Mouse (Mus musculus): ENCODE measurements around the gene Samd4. TPM values are rescaled to one million over a fixed set of nuclear protein-coding genes. Genes with fewer than 3 reads are reported as not detected.

Samd4 gene
- polyA plus RNA-seq, 1 experiment: 17.6 TPM

DNA sequence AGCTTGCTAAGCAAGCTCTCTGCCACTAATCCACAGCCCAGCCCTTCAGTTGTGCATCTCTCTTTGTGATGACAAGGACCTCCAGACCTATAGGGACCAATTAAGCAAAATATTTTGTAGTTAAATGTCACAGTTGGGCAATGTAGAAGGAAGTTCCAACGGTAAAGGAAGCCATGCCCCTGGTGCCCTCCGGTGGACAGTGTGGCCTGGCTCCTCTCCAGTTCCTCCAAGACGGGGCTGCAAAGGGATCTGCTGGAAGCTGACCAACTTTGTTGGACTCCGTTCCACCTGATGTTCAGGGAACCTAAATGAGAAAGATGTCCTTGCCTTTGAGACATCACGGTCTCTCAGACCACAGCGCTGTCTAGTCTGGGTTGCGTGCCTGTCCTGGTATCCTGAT is 234.9 kb downstream of the Samd4 start:
- Histone ChIP-seq H3K27me3 (ENCODE audit: control insufficient read depth, insufficient read depth, low read length, poor library complexity, severe bottlenecking) (no peaks in the 10 kb centered on the region), H3K9me3 (replicated peaks; ENCODE audit: control insufficient read depth, insufficient read depth, low read length, poor library complexity, severe bottlenecking) (no peaks in the 10 kb centered on the region), H3K9ac (ENCODE audit: low read depth, poor library complexity, severe bottlenecking) (no peak overlapping the region), H3K4me3 (ENCODE audit: low read depth, low read length) (no peak overlapping the region), H3K36me3 (ENCODE audit: control insufficient read depth, insufficient read depth, low read length, poor library complexity, severe bottlenecking) (no peaks in the 10 kb centered on the region), H3K4me1 (ENCODE audit: control insufficient read depth, insufficient read depth, low read length) (no peaks in the 10 kb centered on the region), H3K27ac (ENCODE audit: insufficient read depth, low read length) (no peak overlapping the region)
- no peak for TF ChIP-seq CTCF (IDR thresholded peaks at IDR 0.05; ENCODE audit: low read depth, low read length)
- no peak for TF ChIP-seq POLR2A (IDR thresholded peaks at IDR 0.05; ENCODE audit: insufficient read depth, low read length)
- no peak for TF ChIP-seq EP300 (IDR thresholded peaks at IDR 0.05; ENCODE audit: insufficient read depth, low read depth, low read length)

DNA sequence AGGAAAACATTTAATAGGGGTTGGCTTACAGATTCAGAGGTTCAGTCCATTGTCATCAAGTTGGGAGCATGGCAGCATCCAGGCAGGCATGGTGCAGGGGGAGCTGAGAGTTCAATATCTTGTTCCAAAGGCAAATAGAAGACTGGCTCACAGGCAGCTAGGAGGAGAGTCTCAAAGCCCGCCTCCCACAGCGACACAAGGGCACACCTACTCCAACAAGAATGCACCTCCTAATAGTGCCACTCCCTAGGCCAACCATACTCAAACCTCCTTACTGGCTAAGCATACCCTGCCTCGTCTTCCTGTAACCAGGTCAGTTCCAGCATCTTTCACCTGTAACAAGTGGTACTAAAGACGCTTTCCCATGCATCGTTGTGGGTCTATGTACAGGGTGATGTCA is 245.3 kb downstream of the Samd4 start:
- no peaks in the 10 kb centered on the region for H3K36me3 ChIP-seq (ENCODE audit: control insufficient read depth, insufficient read depth, low read length, poor library complexity, severe bottlenecking)
- no peaks in the 10 kb centered on the region for H3K4me1 ChIP-seq (ENCODE audit: control insufficient read depth, insufficient read depth, low read length)
- no peak for TF ChIP-seq EP300 (IDR thresholded peaks at IDR 0.05; ENCODE audit: insufficient read depth, low read depth, low read length)
- no peak for TF ChIP-seq POLR2A (IDR thresholded peaks at IDR 0.05; ENCODE audit: insufficient read depth, low read length)
- no peak for TF ChIP-seq CTCF (IDR thresholded peaks at IDR 0.05; ENCODE audit: low read depth, low read length)

DNA sequence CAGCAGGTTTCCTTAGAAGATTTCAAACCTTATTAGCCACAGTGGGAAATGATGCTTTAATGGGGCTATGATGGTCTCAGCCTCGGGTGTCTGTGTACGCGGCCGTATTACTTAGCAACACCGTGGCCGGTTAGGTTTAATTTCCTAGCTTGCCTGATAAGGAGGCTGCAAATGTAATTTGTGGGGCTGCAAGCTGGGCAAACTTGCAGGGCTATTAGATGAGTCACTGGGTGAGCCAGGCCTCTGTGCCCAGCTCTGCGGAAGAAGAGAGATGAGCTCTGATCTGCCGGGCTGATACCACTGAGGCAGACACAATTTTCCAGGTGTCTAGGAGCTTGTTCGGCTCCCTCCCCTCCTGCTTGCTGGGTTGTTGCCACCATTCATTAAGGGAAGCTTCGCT is 251.3 kb downstream of the Samd4 start:
- Histone ChIP-seq H3K27ac (ENCODE audit: insufficient read depth, low read length) (no peak overlapping the region), H3K36me3 (ENCODE audit: control insufficient read depth, insufficient read depth, low read length, poor library complexity, severe bottlenecking) (no peaks in the 10 kb centered on the region), H3K4me1 (ENCODE audit: control insufficient read depth, insufficient read depth, low read length) (no peaks in the 10 kb centered on the region), H3K9me3 (replicated peaks; ENCODE audit: control insufficient read depth, insufficient read depth, low read length, poor library complexity, severe bottlenecking) (no peaks in the 10 kb centered on the region), H3K9ac (ENCODE audit: low read depth, poor library complexity, severe bottlenecking) (no peak overlapping the region), H3K27me3 (ENCODE audit: control insufficient read depth, insufficient read depth, low read length, poor library complexity, severe bottlenecking) (no peaks in the 10 kb centered on the region), H3K4me3 (ENCODE audit: low read depth, low read length) (no peak overlapping the region)
- TF ChIP-seq POLR2A (IDR thresholded peaks at IDR 0.05; ENCODE audit: insufficient read depth, low read length) (no peak), CTCF (IDR thresholded peaks at IDR 0.05; ENCODE audit: low read depth, low read length) (no peak), EP300 (IDR thresholded peaks at IDR 0.05; ENCODE audit: insufficient read depth, low read depth, low read length) (no peak)

More for the DNA sequence above, 245.3 kb downstream of the Samd4 start:
- H3K27ac ChIP-seq (ENCODE audit: insufficient read depth, low read length): no peak overlapping the region
- no peaks in the 10 kb centered on the region for H3K9me3 ChIP-seq (replicated peaks; ENCODE audit: control insufficient read depth, insufficient read depth, low read length, poor library complexity, severe bottlenecking)
- H3K4me3 ChIP-seq (ENCODE audit: low read depth, low read length): no peak overlapping the region
- no peaks in the 10 kb centered on the region for H3K27me3 ChIP-seq (ENCODE audit: control insufficient read depth, insufficient read depth, low read length, poor library complexity, severe bottlenecking)
- H3K9ac ChIP-seq (ENCODE audit: low read depth, poor library complexity, severe bottlenecking): no peak overlapping the region

DNA sequence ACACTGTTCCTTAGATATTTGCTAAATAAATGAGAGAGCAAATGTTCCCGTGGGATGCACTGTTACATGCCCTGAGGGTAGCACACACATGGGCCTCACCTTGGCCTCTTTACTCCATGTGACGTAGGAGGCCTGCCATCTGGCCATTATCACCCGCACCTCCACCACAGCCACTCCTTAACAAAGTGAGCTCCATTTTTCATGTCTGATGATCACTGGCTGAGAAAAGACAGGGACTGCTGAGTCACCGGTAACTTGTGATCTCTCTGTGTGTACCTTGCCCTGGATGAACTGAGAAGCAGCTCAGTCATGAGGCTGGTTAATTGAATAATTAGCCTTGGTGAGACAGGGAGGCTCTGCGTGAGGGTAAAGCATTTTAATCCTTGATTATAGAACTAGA is 254.0 kb downstream of the Samd4 start:
- Histone ChIP-seq H3K9ac (ENCODE audit: low read depth, poor library complexity, severe bottlenecking) (no peak overlapping the region), H3K4me3 (ENCODE audit: low read depth, low read length) (no peak overlapping the region), H3K9me3 (replicated peaks; ENCODE audit: control insufficient read depth, insufficient read depth, low read length, poor library complexity, severe bottlenecking) (no peaks in the 10 kb centered on the region), H3K4me1 (ENCODE audit: control insufficient read depth, insufficient read depth, low read length) (no peaks in the 10 kb centered on the region), H3K27me3 (ENCODE audit: control insufficient read depth, insufficient read depth, low read length, poor library complexity, severe bottlenecking) (no peaks in the 10 kb centered on the region), H3K36me3 (ENCODE audit: control insufficient read depth, insufficient read depth, low read length, poor library complexity, severe bottlenecking) (no peaks in the 10 kb centered on the region), H3K27ac (ENCODE audit: insufficient read depth, low read length) (no peak overlapping the region)
- TF ChIP-seq POLR2A (IDR thresholded peaks at IDR 0.05; ENCODE audit: insufficient read depth, low read length) (no peak), CTCF (IDR thresholded peaks at IDR 0.05; ENCODE audit: low read depth, low read length) (no peak), EP300 (IDR thresholded peaks at IDR 0.05; ENCODE audit: insufficient read depth, low read depth, low read length) (no peak)

DNA sequence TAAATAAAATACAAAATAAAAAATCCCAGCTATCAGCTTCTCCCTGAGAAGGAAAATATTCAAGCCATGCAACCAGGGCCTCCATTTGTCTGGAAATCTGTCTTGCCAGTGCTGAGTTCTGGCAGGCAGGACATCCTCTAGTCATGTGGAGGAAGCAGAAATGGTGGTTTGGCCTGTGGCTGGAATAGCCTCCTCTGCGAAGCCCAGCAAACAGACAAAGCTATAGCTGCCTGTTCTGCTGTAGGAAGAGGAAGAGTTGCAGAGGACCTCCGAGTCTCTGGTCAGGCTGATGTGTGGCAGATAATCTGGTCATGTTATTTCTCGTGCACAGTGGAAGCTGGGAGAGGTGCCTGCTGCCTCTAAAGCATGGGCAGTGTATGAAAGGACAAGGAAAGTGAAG is 256.2 kb downstream of the Samd4 start:
- TF ChIP-seq POLR2A (IDR thresholded peaks at IDR 0.05; ENCODE audit: insufficient read depth, low read length): no peak
- TF ChIP-seq EP300 (IDR thresholded peaks at IDR 0.05; ENCODE audit: insufficient read depth, low read depth, low read length): no peak
- TF ChIP-seq CTCF (IDR thresholded peaks at IDR 0.05; ENCODE audit: low read depth, low read length): no peak
- no peaks in the 10 kb centered on the region for H3K4me1 ChIP-seq (ENCODE audit: control insufficient read depth, insufficient read depth, low read length)
- H3K27ac ChIP-seq (ENCODE audit: insufficient read depth, low read length): no peak overlapping the region
- H3K9me3 ChIP-seq (replicated peaks; ENCODE audit: control insufficient read depth, insufficient read depth, low read length, poor library complexity, severe bottlenecking): no peaks in the 10 kb centered on the region
- no peak overlapping the region for H3K9ac ChIP-seq (ENCODE audit: low read depth, poor library complexity, severe bottlenecking)
- H3K27me3 ChIP-seq (ENCODE audit: control insufficient read depth, insufficient read depth, low read length, poor library complexity, severe bottlenecking): no peaks in the 10 kb centered on the region
- H3K4me3 ChIP-seq (ENCODE audit: low read depth, low read length): no peak overlapping the region
- no peaks in the 10 kb centered on the region for H3K36me3 ChIP-seq (ENCODE audit: control insufficient read depth, insufficient read depth, low read length, poor library complexity, severe bottlenecking)

DNA sequence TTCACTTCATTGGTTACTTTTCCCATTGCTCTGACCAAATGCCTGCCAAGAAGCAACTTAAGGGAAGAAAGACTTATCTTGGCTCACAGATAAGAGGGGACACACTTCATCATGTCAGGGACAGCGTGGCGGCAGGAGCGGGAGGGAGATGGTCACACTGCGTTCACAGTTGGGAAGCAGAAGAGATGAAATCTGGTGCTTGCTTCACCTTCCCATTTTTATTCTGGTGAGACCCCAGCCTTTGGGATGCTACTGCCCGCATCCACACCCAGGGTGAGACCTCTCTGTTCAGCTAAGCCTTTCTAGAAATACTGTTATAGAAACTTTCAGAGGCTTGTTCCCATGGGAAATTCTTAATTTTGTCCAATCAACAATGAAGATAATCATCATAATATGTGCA is 261.7 kb downstream of the Samd4 start:
- H3K27ac ChIP-seq (ENCODE audit: insufficient read depth, low read length): no peak overlapping the region
- no peaks in the 10 kb centered on the region for H3K27me3 ChIP-seq (ENCODE audit: control insufficient read depth, insufficient read depth, low read length, poor library complexity, severe bottlenecking)
- H3K4me3 ChIP-seq (ENCODE audit: low read depth, low read length): no peak overlapping the region
- TF ChIP-seq EP300 (IDR thresholded peaks at IDR 0.05; ENCODE audit: insufficient read depth, low read depth, low read length) (no peak), CTCF (IDR thresholded peaks at IDR 0.05; ENCODE audit: low read depth, low read length) (no peak), POLR2A (IDR thresholded peaks at IDR 0.05; ENCODE audit: insufficient read depth, low read length) (no peak)
- no peaks in the 10 kb centered on the region for H3K9me3 ChIP-seq (replicated peaks; ENCODE audit: control insufficient read depth, insufficient read depth, low read length, poor library complexity, severe bottlenecking)
- no peaks in the 10 kb centered on the region for H3K36me3 ChIP-seq (ENCODE audit: control insufficient read depth, insufficient read depth, low read length, poor library complexity, severe bottlenecking)
- no peaks in the 10 kb centered on the region for H3K4me1 ChIP-seq (ENCODE audit: control insufficient read depth, insufficient read depth, low read length)
- no peak overlapping the region for H3K9ac ChIP-seq (ENCODE audit: low read depth, poor library complexity, severe bottlenecking)
